Mouse (Mus musculus) thymus, postnatal 10 days (tissue): Measurements from ENCODE around the gene Sept8.

Experiments
- DNase-seq, 2 experiments: peaks; one replicate each; pipeline ENCODE4 v3.0.0; 2021; ENCODE audit warnings: low spot score in 2 of 2

Gene Sept8

DNA sequence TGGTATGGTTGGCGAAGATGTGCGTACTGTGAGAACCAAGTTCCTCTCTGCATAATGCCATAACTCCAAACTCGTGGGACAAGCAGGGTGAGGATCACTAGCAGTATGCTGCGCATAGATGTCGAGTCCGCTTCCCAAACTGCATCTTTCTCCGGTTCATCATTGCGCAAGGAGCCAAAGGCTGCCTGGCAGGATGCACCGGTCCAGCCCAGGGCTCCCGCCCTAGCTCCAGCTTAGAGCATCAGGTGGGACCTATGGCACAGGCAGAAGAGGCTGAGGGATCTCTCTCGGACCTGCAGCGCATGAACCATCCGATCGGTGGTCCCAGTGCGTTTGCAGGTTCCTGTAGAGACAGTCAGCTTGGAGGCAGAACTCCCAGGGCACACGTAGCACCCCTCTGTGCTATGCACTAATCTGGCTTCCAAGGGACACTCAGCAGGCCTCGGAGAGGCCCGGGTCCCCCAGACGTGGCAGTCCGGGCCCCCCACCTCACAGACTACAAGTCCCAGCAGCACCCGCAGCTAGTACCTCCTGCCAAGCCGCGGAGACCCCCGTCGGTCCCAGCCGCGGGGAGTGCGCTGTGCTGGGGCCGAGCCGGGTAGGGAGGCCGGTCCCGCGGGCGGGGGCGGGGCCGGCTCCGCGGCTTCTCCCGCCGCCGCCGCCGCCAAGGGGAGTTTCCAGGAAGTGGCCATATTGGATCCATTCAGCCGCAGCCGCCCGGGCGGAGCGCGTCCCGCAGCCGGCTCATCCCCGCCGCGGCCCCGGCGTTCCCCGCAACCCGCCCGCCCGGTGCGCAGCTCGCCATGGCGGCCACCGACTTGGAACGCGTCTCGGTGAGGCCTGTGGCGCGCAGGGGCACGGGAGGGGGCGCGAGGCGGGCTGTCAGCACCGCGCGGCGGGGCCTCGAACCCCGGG is at the start of gene Sept8:
Sept8 (plus strand) TSS at position 51 of the 915 bp plus-strand sequence.
- peak; percentile 15 to 33 for DNase-seq

DNA sequence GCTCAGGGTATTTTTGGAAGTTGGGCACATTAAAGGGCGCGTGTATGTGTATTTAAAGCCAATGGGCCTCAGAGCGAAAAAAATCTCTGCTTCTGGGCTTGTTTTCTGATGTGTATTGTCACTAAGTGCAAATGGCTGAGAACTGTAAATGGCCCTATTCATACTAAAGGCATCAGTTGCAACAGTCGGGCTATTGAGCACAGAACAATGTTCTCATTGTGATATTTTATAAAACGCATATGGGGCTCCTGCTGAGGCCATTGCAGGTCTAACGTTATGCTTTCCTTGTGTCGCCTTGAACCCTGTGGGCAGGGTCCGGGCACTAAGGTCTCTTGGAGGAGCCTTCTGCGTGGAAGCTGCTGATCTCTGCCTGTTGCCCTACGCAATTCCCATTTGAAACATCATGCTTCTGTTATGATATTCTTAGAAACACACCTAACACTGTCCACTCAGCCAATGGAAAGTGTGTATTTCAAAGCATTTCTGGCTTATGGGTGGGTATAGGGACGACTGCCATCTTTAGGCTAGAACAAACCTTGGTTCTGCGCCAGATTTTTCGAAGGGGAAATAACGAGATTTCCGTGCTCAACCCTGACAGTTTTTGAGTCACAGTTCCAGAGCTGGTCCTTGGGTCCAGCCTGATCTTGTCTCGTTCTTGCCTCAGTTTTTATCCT is 49.6 kb upstream of the Sept8 start:
- peak in 1 of 2 experiments; percentile 12 for DNase-seq

DNA sequence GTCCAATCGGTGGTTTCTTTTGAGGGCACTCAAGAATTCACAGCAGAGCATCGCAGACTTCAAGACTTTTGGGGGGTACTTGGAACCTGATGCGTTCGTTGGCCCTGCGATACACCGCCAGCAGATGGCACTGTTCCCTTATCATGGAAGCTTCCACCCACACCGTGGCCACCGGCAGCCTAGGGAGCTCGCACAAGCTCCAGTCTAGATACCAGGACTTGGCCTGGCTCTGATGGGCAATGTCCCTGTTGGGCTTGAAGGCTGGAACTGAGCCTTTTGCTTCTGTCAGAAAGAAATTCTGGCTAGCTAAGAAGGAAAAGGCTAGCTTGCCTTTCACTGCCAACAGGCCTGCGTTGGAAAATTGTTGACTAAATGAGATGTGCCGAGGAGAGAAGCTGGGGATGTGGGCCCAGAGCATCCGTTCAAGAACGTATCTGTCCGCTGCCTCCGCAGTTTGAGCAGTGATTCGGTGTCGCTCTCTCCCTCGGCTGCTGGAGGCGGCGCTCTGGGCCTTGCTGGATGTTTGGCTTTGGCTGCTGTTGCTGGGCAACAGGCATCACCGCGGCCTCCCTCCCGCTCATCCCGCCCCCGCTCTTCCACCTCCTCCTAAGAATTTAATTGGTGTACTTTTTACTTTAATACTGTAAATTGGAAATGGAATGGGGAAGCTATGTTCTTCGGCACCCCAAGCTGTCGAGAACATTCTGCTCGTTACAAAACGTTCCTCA is 48.9 kb upstream of the Sept8 start, which contains the start of gene Gm9837:
Gm9837 (minus strand) TSS at position 512 of the 728 bp plus-strand sequence.
- peak; percentile 66 to 88 for DNase-seq

DNA sequence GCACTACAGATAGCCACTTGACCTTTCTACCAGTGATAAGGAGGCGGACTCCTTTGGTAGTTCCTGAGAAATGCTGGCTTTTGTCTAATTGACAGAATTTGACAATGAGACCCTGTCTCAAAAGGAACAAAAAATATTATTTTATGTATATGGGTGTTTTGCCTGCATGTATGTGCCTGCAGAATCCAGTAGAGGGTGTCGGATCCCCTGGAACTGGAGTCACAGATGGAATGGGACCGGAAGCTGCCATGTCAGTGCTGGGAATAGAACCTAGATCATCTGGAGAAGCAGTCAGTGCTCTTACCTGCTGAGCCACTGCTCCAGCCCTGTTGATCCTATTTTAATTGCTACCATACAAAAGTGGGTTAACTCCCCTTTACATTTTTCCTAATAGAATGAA is 46.3 kb upstream of the Sept8 start:
- no peak for DNase-seq

DNA sequence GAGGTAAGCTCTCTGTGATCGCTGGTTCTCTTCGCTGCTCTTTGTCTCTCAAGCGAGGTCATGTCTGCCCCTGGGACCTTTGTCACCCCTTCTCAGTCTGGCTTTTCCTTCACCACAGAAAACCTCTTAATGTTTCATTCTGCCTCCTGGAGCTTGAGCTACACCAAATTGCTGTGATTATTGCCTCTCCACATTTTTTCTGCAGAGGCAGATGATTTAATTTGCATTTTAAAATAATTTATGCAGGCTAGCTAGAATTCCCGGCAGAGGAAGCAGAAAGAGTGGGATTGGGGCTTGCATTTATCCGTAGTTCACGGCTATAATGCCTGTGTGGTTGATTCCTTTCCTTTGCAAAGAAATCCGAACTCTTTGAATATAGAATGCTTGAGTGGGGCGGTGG is 43.4 kb upstream of the Sept8 start:
- DNase-seq: no peak

DNA sequence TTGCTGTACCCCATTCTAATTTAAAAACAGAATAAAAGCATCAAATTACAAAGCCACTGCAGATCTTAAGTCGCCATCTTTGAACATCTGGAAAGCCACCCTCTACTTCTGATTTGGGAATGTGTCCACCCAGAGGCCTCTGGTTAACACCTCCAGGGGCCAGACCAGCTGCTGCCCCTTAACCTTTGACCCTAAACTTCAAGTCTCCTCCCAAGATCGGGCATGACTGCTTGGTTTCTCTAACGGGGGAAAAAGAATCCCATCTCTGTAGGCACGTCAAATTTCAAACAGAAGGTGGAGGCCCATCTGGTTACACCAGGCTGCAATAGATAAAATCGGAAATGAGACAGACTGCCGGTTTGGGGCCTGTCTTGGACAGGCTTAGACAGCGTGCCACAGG is 41.2 kb upstream of the Sept8 start:
- DNase-seq: no peak

DNA sequence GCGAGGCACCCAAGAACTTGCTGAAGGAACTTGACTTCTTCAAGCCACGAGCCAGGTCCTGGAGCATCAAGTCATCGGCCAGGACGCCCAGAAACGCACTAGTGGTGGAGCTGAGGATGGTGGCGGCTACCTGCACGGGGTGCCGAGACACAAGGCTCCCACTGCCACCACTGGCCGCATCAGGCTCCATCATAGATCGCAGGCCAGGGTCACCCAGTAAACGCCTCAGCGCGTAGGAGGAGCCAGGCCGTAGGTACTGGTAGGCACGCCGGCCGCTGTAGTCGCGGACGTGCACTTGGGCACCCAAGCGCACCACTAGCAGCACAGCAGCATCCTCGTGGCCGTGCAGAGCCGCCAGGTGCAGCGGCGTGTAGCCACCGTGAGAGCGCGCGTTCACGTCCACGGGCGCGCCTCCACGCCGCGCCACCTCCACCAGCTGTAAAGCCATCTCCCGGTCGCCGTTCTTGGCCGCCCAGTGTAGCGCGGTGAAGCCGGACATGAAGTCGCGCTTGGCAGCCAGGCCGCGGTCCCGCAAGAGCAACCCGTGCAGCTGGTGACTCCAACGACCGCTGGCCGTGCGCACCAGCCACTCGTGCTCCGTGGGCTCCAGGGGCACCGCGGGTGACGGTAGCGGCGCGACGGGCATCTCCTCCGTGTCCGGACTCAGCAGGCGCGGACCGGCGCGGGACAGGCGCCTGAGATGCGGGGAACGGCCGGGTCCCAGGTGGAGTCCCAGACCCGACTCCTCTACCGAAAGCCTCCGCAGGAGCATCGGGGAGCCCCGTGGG is 40.5 kb upstream of the Sept8 start:
- DNase-seq: no peak

DNA sequence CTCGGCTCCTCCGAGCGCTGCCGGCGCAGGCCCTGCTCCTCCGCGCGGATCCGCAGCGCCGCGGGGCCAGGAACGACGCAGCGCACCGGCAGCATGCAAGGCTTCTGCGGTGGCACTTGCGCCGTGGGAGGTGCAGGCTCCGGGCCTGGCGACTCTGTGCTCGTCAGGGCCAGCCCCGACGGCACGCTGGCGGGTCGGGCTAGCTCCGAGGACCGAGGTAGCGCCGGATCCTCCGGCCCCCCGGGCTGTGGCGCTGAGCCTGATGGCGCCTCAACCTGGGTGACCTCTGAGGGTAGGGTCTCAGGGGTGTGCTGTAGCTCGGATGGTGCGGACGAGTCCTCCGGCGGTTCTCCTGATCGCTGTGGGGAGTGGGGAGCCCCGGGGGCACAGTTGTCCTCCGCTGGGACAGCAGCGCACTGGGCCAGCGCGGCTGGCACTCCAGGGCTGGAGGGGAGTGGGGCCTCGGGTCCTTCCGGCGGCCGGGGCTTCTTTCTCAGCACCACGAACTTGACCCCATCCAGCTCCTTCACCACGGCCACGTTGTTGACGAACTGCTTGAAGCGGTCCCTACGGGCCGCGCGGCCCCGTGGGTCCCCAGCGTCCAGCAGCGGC is 39.8 kb upstream of the Sept8 start:
- no peak for DNase-seq

DNA sequence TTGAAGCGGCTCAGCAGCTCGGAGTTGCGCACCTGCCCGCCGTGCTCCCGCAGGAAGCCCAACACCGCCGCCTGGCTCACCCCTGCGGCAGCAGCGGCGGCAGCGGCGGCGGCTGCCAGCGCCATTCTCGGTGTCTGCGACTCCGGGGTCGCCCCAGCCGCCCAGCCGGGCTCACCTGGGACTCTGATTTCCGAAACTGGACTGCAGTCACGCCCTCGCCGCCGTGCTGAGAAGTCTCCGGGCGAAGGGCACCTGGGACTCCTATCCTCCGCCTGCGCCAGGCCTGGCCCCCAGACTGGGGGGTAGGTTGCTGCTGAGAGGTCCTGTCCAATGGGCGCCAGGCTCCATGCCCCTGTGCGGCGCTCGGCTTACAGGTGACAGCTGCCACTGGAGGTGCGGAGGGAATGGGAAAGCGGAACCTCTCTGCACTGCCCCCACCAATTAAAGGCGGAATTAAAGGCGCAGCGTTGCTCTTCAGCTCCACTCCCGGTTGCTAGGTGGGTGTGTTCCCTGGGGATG is 39.2 kb upstream of the Sept8 start, which contains the start of the genes Gm9945 and Sowaha:
Gm9945 (plus strand) TSS at position 384 of the 519 bp plus-strand sequence.
Sowaha (minus strand) TSS at position 492 of the 519 bp plus-strand sequence.
- peak in 1 of 2 experiments; percentile 16 for DNase-seq

DNA sequence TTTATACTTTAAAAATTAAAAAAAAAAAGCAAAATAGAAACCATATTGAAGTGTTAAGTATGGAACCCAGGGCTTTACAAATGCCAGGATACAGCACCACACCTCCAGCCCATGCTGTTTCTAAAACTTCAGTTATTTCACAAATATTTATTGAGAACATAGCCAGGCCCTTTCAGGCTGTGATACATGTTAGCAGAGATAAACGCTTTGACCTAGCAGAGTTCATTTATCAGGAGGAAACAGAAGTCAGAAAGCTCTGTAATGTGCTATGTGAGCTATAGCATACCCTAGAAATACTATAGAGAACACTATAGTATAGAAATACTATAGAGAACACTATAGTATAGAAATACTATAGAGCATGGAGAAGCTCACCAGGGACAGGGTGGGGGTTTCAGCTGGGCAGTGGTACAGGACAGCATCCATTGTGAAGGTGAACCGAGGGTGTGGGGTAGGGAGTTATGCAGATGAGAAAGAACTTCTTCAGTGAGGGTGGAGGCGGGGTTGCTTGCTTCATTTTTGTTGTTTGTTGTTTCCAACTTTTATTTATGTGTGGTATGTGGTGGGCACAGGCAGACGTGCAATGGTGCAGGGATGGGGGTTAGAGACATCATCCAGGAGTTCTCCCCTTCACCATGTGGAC is 37.8 kb upstream of the Sept8 start:
- no peak for DNase-seq

DNA sequence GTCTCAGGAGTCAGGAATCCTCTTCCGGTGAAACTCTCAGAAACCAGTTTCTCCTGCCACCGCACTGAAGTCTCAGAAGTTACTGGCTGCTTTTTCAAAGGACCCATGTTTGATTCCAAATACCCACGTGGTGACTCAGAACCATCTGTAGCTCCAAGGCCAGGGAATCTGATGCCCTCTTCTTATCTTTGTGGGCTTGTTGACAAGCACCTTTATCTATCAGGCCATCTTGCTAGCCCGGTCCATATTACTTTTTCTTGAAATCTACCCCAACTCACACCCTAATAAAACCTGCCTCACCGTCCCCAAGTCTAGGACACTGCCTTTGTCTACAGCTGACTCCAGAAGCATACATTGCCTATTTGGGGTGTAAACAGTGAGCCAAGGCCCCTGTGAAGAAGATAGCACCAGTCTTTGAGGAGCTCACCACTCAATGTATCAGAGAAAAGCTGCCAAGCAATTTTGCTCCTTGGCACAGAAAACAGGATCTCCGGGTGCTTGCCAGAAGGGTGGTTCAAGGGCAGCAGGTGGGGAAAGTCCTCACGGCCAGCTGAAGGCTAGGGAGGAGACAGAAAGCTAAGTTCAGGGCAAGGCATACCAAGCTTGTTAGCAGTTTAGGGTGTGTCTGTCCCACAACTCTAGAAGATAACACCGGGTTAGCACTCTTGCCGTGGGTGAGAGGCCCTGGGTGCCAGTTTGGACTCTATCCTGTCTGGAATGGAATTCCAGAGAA is 35.7 kb upstream of the Sept8 start:
- no peak for DNase-seq

DNA sequence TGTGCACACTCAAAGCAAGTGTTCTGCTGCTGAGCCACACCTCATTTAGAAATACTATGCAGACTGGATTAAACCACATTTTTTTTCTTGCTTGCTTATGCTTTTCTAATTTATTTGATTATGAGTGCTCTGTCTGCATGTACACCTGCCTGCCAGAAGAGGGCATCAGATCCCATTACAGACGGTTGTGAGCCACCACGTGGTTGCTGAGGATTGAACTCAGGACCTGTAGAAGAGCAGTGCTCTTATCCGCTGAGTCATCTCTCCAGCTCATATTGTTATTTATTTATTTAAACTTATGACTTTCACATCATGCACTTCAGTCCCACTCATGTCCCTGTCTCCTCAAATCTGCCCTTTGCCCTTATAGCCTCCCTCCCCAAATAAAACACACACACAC is 33.3 kb upstream of the Sept8 start:
- no peak for DNase-seq

DNA sequence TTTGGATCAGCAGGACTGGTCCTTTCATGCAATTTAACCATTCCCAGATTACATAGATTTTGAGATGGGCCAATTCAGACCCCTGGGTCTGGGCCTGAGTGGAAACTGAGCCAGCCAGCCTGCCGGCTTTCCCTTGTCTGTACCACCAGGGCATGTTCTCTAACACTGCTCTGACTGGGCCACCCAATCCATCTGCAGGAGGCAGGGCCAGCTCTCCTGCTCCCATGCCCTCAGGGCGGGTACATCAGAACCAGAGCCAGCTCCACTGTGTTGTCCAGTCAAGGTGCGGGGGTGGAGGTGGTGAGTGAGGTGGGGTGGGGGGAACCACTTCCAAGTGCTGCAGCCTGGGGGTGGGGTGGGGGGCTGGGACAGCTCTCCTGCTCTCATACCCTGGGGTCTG is 32.7 kb upstream of the Sept8 start:
- no peak for DNase-seq

DNA sequence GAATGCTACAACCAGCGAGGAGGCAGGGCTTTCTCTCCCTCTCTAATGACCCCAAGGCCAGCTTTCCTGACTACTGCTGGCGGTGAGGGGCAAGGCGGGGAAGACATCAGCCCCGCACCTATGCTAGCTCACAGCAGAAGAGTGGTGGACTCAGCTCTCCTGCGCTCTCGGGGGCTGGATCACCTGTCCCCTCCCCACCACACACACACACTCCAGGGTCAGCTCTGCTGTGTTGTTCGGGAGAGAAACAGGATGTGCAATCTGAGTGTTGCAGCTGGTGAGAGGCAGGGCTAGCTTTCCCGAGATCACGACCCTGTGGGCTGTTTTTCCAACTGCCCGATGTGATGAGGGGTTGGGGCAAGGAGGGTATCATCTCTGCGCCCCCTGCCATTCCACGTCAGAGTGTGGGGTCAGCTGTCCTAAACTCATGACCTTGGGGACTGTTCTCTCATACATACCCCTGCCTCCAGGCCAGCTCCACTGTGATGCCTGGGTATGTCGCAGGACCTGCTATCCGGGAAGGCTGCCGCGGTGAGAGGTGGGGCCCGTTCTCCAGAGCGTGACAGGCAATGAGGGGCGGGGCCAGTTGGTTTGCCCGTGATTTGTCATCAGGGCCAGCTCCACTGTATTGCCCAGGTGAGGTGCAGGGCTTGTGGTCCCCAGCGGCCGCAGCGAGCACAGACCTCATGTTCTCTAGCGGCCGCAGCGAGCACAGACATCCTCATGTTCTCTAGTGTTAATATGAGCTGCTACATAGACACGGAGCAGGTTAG is 32.0 kb upstream of the Sept8 start:
- no peak for DNase-seq

DNA sequence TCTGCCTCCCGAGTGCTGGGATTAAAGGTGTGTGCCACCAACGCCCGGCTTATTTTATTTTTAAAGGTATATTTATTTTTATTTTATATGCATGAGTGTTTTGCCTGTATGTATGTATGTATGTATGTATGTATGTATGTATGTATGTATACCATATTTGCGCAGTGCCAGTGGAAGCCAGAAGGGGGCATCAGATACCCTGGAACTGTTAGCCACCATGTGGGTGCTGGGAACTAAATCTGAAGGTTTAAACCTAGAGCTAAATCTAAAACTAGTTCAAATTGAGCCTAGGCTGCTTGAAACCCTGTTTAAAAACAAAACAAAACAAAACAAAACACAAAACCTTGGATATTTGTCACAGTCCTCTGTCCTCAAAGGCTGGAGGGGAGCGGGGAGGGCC is 30.1 kb upstream of the Sept8 start:
- DNase-seq: no peak

DNA sequence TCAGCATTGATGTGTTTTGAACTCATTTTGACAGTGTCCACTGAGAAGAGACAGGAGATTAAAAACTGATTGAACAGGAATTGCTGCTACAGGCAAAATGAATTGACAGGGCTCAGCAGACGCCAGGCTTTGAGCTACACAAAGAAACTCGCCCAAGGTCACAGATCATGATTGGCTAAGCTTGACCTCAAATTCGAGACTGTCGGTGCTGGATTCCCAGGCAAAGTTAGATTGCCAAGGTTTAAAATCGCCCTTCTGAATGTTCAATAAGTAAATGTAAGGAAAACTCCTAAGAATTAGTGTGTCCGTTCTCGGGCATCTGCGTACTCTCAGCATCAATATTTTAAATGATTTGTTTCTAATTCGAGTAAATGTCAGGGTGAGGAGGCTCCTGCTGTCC is 29.6 kb upstream of the Sept8 start:
- DNase-seq: no peak

DNA sequence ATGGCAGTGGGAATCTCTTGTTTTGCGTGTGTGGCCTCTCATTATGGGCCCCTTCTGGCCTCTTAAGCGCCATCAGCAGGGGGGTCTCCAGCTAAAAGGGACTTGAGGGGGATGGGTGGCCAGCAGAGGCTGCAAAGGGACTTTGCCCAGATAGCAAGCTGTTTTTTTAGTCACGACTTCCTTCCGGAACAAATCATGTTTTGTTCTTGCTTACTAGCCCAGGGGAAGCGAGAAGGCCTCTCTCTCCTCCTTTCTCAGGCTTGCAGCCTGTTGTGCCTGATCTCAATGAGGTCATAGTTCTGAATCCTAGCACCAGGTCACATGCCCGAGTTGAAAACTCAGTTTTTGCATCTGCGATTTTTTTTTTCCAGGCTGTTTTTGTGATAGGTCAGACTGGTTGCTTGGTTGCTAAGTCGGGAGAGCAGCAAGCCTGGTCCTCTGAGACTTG is 27.1 kb upstream of the Sept8 start:
- no peak for DNase-seq

DNA sequence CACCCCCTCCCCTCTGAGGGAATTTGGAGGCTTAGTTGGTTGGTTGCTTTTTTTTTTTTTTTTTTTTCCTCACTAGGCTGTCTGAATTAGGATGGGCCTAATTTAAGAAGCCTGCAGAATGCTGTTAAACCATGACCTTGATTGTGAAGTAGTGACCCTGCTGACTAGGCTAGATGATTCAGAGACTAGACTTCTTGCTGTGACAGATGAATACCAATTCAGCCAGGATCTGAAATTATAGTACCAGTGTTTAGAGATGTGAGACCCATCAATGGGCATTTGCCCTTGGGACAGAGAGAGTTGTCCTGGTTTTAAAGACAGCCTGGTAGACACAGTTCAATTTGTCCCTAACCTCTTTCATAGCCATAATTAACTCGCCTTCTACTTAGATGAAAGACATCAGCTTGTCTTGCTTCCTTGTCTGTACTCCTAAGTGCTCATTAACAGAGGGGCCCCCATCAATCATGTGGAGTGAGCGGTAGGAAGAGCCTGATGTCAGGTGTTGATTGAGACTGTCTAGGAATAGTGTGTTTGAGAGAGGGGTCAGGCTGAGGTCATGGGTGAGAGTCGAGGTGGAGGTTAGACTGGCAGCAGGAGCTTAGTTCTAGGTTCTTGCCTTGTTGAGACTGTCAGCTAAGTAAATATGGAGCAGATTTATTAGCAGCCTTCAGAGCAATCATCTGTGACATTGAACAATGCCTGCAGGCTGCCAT is 25.7 kb upstream of the Sept8 start:
- no peak for DNase-seq
